Mouse (Mus musculus) spleen, adult 2 months (tissue): ENCODE results near the gene Slc38a9.

Experiments used
- CTCF ChIP-seq: fragments of 200-500 bp; IDR thresholded peaks from 2 replicates; pipeline ENCODE4 v1.5.1; 2011; ENCODE audit warnings: mild to moderate bottlenecking, inconsistent platforms; ENCODE audit not compliant: insufficient read depth, insufficient read length, insufficient replicate concordance; ENCODE audit errors: extremely low read depth
- POLR2A ChIP-seq: fragments of 200-500 bp; IDR thresholded peaks from 2 replicates; pipeline ENCODE4 v1.6.1; 2011; ENCODE audit warnings: low read depth, low read length, inconsistent platforms

DNA sequence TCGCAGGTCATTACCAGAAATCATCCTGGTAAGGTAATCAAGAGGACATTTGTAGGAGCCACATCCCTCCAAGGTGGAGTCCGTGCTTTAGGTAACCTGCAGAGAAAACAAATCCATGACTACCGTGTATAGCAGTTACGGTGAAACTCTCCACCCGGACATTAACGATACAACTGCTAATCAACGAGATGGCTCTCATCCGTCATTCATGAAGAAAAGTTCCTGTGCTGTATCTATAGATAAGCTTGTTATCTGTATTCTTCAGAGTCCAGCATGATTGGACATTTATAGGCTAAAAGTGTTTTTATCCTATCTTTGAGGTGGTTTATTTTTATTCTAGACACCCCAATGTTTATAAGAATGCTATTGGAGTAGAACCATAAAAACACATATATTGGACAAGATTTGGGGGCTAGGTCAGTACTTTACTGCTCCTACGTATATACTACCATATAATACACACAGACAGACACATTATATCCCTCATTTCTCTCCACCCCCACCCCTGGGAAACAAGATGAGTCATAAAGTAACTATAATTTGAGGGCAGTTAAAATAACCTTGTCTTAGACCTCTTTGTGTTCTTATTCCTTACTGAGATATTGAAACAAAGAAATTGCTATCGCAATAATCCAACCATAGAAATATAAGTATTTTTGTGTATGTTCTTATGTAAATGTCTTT is 32.5 kb downstream of the Slc38a9 start:
- TF ChIP-seq CTCF: no peak
- no peak for TF ChIP-seq POLR2A
